Mouse (Mus musculus) monocyte, adult 59 days (primary cell): ENCODE results near the gene Phkb. TPM values are rescaled to one million over a fixed set of nuclear protein-coding genes. Genes with fewer than 3 reads are reported as not detected.

ENCODE experiments used
- total RNA-seq, 2 experiments: library from RNA; stranded (reverse); gene quantifications; one replicate each; pipeline ENCODE4 v1.2.4; 2023

The Phkb gene
- 10 to 100 TPM; 22.9 to 25.7 TPM for total RNA-seq

DNA sequence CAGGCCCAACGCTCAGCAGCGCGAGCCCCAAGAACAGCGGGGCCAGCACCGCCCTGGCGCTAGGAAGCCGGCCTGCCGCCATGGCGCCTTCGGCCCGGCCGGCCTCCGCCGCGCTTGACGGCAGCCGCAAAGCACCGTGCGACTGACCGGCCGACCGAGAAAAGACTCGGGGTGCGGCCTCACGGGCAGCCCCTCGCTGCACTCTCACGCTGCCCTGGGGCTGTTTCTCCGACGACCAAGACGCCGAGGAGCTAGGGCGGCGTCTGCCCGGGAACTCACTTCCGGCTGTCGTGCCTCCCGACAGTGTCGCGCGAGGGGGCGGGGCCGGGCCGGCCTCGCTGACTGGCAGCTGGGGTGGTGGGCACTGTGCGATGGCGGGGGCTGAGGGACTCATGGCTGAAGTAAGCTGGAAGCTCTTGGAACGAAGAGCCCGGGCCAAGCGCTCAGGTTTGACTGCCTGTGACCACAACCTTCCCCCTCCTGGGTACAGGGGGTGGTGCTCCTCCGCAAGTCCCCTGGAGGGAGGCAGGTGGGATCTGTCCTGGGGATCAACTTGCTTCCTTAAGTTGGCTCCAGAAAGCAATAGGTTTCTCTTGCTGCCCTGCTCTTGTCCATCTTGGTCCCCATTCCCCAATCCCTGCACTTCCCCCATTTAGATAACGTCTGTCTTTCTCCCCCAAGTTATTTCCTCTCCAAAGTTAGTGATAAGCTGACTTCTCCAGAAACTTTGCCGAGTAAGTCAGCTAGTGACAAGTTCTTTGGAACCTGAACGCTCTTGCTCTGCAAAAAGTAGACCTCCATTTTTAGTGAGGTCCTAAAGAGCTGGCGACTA lies at the start of gene Phkb, which contains the start of gene Itfg1:
Phkb (plus strand) TSS at position 303 of the 832 bp plus-strand sequence.
Itfg1 (minus strand) TSS at position 265 of the 832 bp plus-strand sequence.

Other genes starting within 250 kb of the Phkb start
- under 1 TPM; 0.13 to 0.30 TPM for gene Neto2, start 140.0 kb upstream of the Phkb start, total RNA-seq
- 10 to 100 TPM; 31.9 to 32.3 TPM for gene Itfg1, start within 50 bp of the Phkb start, total RNA-seq